Mouse (Mus musculus) spleen, adult 2 months (tissue): ENCODE data around the gene Thumpd1. TPM values are rescaled to one million over a fixed set of nuclear protein-coding genes. Genes with fewer than 3 reads are reported as not detected.

Experiments used
- DNase-seq, 2 experiments: peaks; one replicate each; pipeline versions ENCODE4 v3.0.0 to v3.0.0-alpha.2; 2012 to 2021; ENCODE audit warnings: low spot score in 2 of 2, low read depth in 1 of 2
- H3K27ac ChIP-seq: fragments of 200-500 bp; 2 replicates; pipeline ENCODE4 v1.5.1; 2012; ENCODE audit warnings: low read length, inconsistent platforms; ENCODE audit not compliant: insufficient read depth
- H3K27me3 ChIP-seq: fragments of 200-500 bp; 2 replicates; pipeline ENCODE4 v1.6.1; 2012; ENCODE audit warnings: mild to moderate bottlenecking, moderate library complexity, low read length, inconsistent platforms; ENCODE audit not compliant: control insufficient read depth, insufficient read depth
- H3K36me3 ChIP-seq: fragments of 200-500 bp; 2 replicates; pipeline ENCODE4 v1.6.1; 2012; ENCODE audit warnings: mild to moderate bottlenecking, low read length, inconsistent platforms; ENCODE audit not compliant: control insufficient read depth, insufficient read depth
- H3K4me1 ChIP-seq: fragments of 200-500 bp; 2 replicates; pipeline ENCODE4 v1.6.1; 2011; ENCODE audit warnings: inconsistent platforms; ENCODE audit not compliant: control insufficient read depth, insufficient read depth, insufficient read length
- H3K4me3 ChIP-seq: fragments of 200-500 bp; 2 replicates; pipeline ENCODE4 v1.5.1; 2011; ENCODE audit warnings: mild to moderate bottlenecking, inconsistent platforms; ENCODE audit not compliant: insufficient read depth, insufficient read length; ENCODE audit errors: extremely low read depth
- CTCF ChIP-seq: fragments of 200-500 bp; IDR thresholded peaks from 2 replicates; pipeline ENCODE4 v1.5.1; 2011; ENCODE audit warnings: mild to moderate bottlenecking, inconsistent platforms; ENCODE audit not compliant: insufficient read depth, insufficient read length, insufficient replicate concordance; ENCODE audit errors: extremely low read depth
- POLR2A ChIP-seq: fragments of 200-500 bp; IDR thresholded peaks from 2 replicates; pipeline ENCODE4 v1.6.1; 2011; ENCODE audit warnings: low read depth, low read length, inconsistent platforms
- WGBS: fragments of 180-500 bp; shearing (Covaris S2); methylation state at CpG from one replicate; pipeline ENCODE4 v1.1.7; 2018; 5-methylcytosine and 5-hydroxymethylcytosine counted together
- polyA plus RNA-seq: library from polyadenylated mRNA; depleted of rRNA; stranded (reverse); fragments of >200 nt; gene quantifications from 2 replicates; pipeline ENCODE4 v1.2.3, GENCODE M21; 2012; rRNA removed

Gene Thumpd1
- polyA plus RNA-seq, 1 experiment: 8.1 TPM

DNA sequence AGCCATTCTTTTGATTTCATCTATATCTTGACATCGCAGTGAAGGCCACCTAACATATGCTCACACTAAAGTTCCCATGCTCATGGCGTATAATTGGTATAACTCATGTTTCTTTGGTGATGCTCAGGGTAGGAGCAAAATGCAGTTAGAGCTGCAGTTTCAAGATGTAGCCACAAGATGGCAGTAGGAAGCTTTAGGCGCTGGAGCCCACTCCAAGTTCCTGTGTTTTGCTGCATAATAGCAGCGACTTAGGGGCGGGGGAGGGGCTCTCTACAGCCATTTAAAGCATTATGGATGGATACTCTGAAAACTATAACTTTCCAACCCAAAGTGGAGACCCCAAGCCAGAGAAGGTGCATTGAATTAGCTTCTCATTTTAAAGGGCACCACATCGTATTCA, 47.1 kb downstream of the Thumpd1 start:
- no peaks in the 10 kb centered on the region for H3K36me3 ChIP-seq
- H3K27me3 ChIP-seq: no peaks in the 10 kb centered on the region
- no peak for DNase-seq
- no peaks in the 10 kb centered on the region for H3K4me1 ChIP-seq
- no peak overlapping the region for H3K27ac ChIP-seq
- H3K4me3 ChIP-seq: no peak overlapping the region
- 19% methylated on average over 6 of the region's 6 CpGs for WGBS
- peak; percentile 47; the same call in 1 of the 2 replicates for TF ChIP-seq CTCF
- TF ChIP-seq POLR2A: no peak

DNA sequence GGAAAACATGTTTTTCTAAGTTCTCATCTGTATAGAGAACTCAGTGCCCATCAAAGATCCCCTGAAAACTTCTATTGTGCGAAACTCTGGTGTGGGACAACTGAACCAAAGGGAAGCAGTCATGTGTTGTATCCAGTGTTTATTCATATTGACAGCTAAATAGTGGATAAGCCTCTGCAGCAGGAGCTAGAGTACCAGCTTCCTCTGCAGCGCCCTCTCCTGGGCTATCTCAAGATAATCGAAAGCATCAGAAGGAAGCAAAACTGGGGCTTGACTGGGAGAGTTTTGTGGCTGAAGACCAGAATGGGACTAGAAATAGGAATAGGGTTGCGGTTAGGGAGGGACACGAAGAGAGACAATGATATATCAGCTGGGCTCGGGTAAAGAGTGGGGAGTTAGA, 49.7 kb downstream of the Thumpd1 start:
- no peak for TF ChIP-seq CTCF
- TF ChIP-seq POLR2A: no peak
- H3K27ac ChIP-seq: no peak overlapping the region
- H3K36me3 ChIP-seq: no peaks in the 10 kb centered on the region
- H3K4me3 ChIP-seq: no peak overlapping the region
- H3K4me1 ChIP-seq: no peaks in the 10 kb centered on the region
- DNase-seq: no peak
- H3K27me3 ChIP-seq: no peaks in the 10 kb centered on the region
- 49% methylated on average over 6 of the region's 6 CpGs for WGBS

DNA sequence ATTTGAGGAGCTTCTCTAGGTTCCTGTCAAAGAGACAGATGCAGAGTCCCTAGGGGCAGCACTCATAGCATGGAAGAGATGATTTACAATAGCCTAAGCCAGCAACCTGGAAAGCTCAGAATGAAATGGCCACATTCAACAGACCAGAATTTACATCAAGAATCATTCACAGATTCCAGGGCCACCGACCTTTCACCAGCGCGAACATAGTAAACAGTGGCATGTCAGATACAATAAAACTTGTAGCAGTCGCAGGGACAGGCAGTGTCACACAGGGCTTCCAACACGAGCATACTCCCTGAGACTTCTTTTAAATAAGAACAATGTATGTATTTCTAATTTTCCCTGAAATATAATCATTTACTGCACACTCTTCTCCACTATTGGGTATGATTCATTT, 50.2 kb downstream of the Thumpd1 start:
- H3K36me3 ChIP-seq: no peaks in the 10 kb centered on the region
- H3K4me1 ChIP-seq: no peaks in the 10 kb centered on the region
- no peak overlapping the region for H3K4me3 ChIP-seq
- no peak overlapping the region for H3K27ac ChIP-seq
- TF ChIP-seq POLR2A: no peak
- no peak for TF ChIP-seq CTCF
- H3K27me3 ChIP-seq: no peaks in the 10 kb centered on the region
- 77% methylated on average over 5 of the region's 5 CpGs for WGBS
- DNase-seq: no peak

DNA sequence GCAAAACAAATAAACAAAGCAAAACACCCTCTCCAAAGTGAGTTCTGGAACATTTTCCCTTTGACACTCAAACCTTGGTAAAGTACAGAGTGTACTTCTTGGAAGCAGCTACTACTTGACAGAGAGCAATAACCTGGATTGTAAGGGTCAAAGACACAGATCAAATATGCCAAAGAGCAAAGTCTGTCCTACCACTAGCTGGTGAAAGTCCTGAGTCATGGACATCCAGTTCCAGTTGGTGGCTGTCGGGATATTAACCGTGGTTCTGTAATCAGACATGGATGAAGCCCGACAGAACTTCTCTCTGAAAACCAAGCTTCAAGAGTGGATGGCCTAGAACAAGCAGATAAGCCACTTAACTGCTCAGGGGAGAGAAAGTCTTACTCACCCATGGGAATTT, 52.7 kb downstream of the Thumpd1 start:
- no peak for DNase-seq
- Histone ChIP-seq H3K27ac (no peak overlapping the region), H3K27me3 (no peaks in the 10 kb centered on the region), H3K36me3 (no peaks in the 10 kb centered on the region), H3K4me1 (no peaks in the 10 kb centered on the region), H3K4me3 (no peak overlapping the region)
- 75% methylated on average over 3 of the region's 3 CpGs for WGBS
- TF ChIP-seq POLR2A (no peak), CTCF (no peak)

Other genes with a start within 250 kb of the Thumpd1 start
- 0.02 and 0.75 TPM in 2 replicates for gene Umod, start 241.5 kb downstream of the Thumpd1 start, polyA plus RNA-seq
- gene Acsm5, start 201.3 kb downstream of the Thumpd1 start, polyA plus RNA-seq: not detected in 2 replicates
- gene Pdilt, start 197.3 kb downstream of the Thumpd1 start, polyA plus RNA-seq: not detected in 2 replicates
- 0.53 TPM in 1 of 2 replicates, not detected in the other for gene Acsm2, start 166.5 kb downstream of the Thumpd1 start, polyA plus RNA-seq
- not detected in 2 replicates for gene Acsm1, start 113.8 kb downstream of the Thumpd1 start, polyA plus RNA-seq
- gene Acsm4, start 30.8 kb downstream of the Thumpd1 start, polyA plus RNA-seq: not detected in 2 replicates
- not detected in 2 replicates for gene Acsm3, start 40.1 kb upstream of the Thumpd1 start, polyA plus RNA-seq
- 2.0 and 2.4 TPM in 2 replicates for gene Rexo5, start 73.2 kb upstream of the Thumpd1 start, polyA plus RNA-seq
- gene Eri2, start 73.3 kb upstream of the Thumpd1 start, polyA plus RNA-seq: 0.46 and 0.65 TPM in 2 replicates
- 0.49 and 0.80 TPM in 2 replicates for gene Lyrm1, start 175.1 kb upstream of the Thumpd1 start, polyA plus RNA-seq
- 3.1 and 3.8 TPM in 2 replicates for gene Dcun1d3, start 175.5 kb upstream of the Thumpd1 start, polyA plus RNA-seq